Mouse (Mus musculus) cerebellum, postnatal 25 days (tissue): ENCODE measurements at regions not wholly inside any gene's neighbourhood (a gene's known extent, or its start where the extent isn't known, plus 50 kb on each side); places are given as distances from the start of the nearest gene placed in this dataset.

Source experiments
- DNase-seq, 2 experiments: peaks; one replicate each; pipeline ENCODE4 v3.0.0; 2021; ENCODE audit warnings: mixed read lengths in 2 of 2

DNA sequence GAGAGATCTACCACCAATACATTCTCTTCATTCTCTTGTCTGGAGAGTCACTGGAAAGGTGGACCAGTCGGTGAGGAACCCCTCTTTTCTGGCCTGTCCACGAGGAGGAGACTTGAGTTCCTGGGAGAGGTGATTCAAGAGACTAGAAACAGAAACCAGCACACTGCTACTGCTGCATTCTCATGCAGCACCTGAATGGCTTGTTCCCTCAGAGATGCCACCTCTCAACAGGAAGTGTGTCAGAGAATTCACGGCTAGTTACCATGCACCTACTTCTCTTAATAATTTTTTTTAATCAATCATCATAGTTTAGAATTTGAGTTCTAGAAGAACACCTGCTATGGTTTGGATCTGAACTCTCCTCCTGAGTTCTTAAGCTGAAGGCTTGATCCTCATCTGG lies 52.0 kb upstream of the Dynlrb2 start:
- DNase-seq: no peak

DNA sequence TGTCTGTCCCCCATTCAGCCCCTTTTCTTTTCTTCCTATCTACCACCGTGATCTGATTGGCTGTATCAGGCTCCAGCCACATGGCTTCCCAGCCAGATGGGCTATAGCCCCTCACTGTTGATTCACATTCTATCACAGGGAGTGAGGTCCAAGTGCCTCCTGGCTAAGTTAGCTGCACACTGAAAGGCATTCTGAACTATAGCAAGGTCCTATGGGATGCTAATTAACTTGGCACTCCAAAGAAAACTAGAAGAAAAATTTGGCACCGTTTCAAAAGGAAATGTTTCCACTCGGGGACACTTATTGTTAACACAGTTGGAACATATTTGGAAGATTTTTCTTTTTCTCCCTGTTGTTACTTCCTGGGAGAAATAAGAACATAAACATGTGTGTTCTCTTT lies 53.4 kb upstream of the Dynlrb2 start:
- no peak for DNase-seq

DNA sequence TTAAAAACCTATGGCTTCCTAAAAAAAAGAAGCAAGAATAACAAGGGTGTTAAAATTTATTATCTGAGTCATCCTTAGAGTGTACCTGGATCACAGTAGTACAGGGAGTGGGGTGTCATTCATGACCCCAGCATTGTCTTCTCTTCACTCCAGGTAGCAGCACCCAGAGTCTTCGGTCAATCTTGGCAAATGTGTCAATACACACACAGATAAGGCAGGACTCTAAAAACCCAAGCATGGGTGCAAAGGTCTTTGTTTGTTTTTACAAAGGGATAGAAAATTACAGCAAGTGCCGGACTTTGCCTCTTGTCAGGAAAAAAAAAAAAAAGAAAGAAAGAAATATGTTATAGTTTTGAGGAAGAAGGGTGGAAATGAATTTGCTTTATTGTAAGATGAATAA lies 57.3 kb upstream of the Dynlrb2 start:
- DNase-seq: no peak

DNA sequence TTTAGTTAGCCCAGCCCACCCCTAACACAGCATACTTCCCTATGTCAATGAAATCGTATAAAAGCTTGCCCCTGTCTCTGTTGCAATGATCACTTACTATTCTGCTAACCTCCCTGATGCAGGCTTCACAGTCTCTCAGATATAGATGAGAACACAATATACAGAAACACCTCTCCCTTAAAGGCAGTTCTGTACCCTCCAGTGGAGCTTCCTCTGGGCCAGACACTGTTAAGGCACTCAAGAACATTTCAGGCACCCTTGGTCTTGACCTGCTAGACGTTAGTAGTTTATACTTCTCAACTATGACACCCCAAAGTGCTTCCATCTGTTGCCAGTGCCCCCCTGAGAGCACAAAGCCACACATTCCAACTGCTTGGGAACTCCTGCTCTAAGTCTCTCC lies 61.9 kb upstream of the Dynlrb2 start:
- DNase-seq: no peak

DNA sequence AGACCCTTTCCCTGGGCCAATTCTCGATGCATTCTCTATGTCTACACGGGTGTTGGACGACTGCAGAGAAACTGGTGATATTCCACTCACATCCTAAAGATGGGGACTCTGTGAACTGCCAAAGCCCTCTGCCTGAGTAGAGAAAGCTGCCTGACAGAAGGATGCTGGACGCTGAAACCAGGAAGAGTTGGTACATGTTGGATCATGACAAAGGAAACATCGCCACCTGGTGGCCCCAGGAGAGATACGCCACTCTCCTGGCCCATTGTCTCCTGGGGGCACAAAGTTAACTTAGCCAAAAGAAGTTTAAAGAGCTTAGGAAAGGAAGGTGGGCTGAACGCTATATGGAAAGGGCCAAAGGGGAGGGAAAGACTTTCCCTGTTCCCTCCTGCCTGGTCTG lies 65.9 kb upstream of the Dynlrb2 start:
- DNase-seq: peak; percentile 81 to 89

DNA sequence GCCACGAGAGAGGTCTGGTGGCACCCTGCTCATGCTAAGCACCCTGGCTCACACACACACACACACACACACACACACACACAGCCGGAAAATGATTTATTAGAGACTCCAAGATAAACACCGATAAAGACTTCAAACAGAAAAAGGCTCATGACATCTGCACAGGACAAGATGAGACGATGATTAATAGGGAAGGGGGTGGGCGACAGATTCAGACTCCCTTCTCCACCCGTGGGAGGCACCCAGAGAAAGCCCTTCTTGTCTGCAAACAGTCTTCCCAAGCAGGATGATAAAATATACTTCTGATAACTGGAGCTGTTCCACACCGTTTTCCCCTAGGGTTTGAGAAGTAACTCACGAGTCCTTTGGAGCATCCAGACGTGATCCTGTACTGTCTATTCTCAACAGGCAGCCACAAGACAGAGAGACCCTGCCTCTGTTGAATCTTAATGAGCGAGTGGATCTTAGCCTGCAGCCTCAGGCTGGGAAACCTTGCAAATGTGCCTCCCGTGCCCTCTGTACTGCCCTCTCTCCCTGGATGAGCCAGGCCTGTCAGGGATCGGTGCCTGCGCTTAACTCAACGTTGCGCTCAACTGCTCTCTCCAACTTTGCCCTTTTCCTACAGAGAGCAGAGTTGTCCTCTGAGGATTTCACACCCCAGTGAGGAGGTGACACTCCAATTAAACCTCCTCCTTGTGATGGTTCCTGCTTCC lies 69.3 kb upstream of the Dynlrb2 start:
- DNase-seq: no peak

DNA sequence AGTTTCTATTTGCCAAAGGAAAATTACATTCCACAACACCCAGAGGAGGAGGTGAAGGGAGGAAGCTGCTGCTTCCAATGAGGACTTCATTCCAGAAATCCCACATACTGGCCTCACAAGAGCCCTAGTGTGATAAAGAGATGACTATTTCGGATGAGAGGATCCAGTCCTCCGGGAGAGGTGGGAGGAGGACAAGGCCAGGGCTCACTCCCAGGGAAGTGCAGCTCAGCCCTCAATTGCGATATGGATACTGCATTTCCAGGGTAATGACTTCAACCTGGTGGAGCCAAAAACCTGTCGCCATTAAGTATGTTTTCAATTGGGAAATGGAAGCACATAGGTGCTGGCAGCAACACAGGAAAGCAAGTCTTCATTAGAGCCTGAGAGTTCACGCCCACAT lies 74.7 kb upstream of the Dynlrb2 start:
- DNase-seq: no peak

DNA sequence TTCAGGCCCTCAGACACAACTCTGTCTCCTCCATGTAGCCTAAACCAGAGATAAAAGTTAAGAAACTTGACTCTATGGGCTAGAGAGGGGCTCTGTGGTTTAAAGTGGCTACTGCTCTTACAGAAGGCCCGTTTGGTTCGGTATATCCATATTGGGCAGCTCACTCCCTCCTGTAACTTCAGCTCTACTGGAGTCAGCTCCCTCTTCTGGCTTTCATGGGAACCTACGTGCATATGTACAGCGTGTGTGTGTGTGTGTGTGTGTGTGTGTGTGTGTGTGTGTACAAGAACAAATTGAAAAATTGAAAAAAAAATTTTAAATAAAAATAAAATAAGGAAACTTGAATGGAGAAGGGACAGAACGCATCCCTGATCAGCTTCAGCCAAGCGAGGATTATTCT lies 75.1 kb upstream of the Dynlrb2 start:
- DNase-seq: no peak

DNA sequence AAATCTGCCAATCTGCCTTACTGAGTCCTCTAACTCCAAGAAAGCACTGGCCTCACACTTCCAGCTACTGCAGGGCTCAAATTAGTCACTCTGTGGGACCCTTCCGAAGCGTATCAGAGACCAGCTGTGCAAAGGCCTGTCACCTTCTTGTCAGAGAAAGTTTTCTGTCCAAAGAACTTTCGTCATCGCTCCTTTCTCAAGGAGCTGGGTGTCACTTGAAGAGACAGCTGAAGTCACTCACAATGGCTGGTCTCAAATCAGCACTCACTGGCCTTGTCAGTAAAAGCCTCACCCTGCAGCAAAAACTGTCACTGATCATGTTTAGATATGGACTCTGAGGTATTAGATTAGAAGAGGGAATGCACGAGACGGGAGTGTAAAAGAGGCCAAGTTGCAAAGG lies 81.9 kb upstream of the Dynlrb2 start:
- no peak for DNase-seq

DNA sequence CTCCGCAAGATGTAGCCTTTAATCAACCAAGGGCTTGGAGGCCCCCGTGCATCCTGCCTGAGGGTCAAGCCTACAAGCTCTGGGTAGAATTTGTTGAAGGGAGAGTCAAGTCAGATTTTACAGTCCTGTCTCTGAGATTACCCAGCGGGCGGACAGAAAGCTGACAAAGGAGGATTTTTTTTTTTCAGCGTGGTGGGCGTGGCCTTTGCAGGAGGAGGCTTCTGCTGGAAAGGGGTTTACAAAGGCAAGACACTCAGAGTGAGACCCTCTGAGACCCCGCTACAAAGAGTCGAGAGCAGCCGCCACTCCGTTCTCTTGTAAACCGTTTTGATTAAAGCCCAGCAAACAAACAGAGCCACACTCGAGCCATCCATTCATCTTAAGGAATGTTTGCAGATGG lies 92.1 kb upstream of the Dynlrb2 start:
- DNase-seq: no peak

DNA sequence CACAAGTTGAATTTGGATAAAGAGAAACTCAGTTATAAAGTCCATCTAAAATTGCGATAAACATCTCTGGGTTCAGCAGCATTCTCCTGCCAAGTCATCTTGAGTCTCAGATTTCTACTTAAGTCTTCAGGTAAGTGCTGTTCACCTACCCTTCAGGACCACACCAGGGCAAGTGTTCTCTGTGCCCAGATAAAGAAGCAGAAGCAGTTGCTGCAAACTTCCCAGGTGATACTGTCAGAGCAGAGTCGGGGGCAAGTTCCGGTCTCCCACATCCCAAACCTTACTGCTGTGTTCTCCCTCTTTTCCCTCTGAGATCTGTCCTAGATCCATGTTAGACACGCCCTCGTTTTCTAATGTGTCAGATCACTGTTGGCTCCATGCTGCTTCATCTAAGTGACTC lies 94.7 kb upstream of the Dynlrb2 start:
- DNase-seq: no peak

DNA sequence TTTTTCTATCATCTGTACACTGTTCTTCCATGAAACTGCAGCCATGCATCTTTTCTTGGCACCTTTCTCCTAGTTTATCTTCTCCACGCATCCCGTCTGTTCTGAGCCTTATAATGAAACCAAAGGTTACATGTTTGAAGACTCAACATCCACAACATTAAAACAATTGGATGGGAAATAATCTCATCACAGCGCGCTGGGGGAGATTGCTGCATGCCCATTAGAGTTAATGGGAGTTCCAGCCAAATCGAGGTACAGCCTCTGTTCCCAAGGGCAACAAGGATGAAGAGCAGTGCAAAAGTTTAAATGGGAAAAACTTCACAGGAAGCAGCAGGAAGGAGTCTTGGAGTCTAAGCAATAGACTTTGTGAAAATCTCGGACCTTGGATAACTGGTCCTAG lies 95.8 kb upstream of the Dynlrb2 start:
- DNase-seq: no peak

DNA sequence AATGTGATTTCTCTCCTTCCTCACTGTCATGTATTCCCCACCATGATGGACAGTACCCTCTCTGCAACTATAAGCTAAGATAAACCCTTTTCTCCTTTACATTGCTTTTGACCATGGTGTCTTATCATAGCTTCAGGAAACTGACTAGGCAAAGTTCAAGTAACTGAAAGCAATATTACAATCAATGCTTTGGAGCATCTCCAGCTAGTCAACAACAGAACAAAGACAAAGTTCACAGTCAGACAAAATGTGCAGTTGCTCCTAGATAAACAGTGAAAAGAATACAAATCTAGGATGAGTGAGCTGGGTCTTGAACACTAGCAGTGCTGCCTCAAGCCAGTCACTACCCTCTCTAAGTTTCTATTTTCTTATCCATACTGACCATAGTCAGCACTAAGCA lies 100.2 kb upstream of the Dynlrb2 start:
- DNase-seq: no peak

DNA sequence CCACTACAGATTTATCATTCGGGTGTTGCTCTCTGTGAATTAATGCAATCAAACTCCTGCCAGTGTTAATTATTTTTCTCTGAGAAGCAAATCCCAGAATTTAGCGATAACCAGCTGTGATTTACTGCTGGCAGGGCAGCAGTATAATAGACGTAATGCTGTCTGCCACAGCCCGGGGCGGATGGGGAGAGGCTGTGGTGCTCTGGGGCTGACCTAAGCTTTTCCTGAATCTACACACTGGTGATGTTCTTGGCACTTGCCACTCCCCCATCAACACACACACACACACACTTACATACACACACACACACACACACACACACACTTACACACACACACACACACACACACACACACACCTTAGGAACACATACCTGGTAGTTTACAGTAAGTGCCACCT lies 101.4 kb upstream of the Dynlrb2 start:
- no peak for DNase-seq

DNA sequence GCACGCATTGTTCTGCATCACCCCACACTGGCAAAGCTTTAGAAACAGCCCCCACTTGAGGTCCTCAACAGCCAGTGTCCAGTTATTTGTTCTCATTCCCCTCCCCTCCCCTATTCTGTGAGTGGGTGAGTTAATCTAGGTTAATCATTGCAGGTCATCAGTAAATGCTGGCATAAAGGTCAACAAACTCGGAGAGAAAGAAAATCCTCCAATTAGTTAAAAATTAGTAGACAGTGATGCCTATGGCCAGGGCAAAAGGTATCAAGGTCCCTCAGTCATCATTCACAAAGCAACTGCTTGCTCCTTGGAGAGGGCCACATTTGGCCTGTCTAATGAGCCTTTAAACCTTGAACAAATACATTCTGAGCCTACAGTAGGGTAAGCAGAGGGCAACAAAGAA lies 105.3 kb upstream of the Dynlrb2 start:
- no peak for DNase-seq

DNA sequence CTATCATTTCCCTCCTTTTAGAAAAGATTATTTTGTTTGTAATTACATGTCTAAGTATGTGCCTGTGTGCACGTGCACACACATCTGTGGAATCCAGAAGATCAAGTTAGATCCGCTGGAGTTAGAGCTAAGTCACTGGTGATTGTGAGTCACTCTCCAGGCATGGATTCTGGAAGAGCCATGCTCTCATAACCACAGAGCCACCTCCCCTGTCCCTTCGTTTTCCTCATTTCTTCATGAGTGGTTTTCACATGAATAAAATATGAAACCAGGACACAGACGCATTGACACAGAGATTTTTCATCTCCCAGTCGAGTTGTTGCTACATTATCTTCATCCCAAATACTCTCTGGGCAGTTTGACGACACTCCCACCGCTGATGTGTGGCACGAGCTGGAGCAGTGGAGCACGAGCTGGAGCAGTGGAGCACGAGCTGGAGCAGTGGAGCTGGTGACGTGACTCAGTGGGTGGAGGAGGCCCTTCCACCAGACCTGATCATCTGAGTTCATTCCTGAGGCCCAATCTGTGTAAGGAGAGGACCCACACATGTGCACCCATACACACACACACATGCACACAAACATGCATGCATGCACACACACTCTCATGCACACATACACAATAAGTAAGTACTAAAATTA lies 106.1 kb upstream of the Dynlrb2 start:
- DNase-seq: no peak

DNA sequence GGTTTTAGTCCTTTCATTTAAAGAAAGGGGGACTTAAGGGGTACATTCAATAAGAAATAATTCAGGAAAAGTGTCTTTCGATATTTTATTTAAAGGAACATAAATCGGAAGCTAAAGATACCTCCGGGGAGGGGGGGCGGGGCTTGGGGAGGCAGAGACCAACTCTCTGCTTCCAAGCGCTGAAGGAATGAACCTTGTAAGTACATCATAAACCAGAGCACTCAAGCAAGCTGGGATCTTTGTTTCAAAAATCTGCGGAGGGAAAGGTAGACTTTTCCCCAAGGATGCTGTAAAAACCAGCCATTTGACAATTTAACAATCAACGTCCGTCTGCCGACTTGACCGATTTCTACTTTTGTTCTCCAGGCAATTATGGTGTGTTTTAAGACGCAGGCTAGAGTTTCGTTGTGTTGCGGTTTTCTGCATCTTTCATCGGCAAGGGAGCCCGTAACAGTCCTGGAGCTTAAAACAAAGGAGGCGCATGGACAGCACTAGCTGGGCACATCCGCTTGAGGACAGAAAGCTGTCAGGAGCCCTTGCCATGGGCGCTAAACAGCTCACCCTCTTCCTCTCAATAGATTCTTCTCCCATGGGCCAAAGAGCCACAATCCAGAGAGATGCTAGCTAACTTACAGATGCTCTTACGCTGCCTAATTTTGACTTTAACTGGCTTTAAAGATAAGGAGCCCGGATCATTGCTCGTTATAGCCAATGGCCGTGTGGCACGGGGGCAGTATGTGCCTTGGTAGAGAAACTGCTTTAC lies 119.4 kb upstream of the Dynlrb2 start:
- no peak for DNase-seq

DNA sequence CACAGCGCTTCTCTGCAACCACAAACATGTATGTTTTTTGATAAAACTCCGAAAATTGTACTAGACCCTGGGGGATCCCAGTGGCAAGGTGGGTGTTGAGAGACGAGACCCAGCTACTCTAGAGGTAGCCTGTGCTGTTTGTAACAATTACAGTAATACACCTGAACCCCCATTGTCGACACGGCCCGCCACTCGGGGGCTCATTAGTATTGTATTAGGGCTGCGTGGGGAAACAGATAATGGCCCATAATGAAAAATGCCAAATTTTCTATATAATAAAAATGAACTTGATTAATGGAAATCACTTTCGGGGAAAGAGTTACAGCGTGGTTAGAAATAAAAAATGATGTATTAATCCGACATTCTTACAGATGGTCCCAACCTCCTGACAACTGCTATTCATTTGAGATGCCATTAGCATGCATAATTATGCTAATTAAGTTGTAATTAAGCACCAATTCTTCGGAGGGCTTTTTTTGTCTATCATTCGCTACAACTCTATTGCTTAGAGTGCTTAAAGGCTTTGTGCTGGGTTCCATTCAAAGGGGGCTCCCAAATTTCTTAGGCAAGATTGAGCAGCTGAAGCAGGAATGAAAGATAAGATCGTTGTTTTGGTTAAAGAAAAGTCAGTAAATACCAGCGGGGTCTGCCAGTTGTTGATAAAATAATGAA lies 120.2 kb upstream of the Dynlrb2 start:
- DNase-seq: no peak

DNA sequence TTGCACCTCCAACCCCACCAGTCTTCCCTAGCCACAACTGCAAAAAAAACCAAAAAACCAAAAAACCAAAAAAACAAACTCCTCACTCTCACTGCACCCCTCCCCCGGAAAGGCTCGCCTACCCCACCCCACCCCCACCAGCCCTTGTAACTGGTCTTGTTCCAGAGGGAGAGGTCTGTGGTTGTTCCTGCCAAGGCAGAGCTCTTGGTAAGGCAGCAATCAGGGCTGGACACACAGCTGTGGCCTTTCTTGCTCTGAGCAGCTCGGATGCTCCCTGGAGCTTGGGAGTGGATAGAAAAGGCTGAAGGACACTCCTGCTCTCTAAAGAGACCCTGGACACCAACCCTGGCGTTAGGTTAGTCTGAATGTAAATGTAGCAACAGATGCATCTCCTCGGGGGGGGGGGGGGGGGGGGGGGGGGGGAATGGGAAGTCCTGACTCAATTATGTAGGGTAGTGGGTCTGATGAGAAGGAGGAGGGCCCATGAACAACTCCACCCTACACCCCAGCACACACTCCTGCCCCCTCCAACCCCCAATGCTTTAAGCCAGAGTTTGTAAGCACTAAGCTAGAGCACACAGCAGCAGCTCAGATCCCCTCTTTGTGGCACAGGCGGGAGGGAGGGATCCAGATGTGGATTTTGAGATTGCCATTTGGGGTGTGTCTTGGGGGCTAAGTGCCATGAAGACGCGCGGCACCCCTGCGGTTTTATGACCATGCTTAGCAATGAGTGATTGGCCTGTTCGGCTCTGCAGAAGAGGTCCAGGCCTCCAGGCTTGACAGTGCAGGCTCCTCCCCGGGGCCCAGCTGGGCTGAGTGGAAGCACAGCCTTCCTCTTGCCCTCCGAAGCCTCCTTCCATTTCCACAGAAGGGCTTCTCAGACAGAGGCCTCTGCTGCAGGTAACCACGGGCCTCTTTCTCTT lies 121.0 kb upstream of the Dynlrb2 start:
- DNase-seq: no peak

DNA sequence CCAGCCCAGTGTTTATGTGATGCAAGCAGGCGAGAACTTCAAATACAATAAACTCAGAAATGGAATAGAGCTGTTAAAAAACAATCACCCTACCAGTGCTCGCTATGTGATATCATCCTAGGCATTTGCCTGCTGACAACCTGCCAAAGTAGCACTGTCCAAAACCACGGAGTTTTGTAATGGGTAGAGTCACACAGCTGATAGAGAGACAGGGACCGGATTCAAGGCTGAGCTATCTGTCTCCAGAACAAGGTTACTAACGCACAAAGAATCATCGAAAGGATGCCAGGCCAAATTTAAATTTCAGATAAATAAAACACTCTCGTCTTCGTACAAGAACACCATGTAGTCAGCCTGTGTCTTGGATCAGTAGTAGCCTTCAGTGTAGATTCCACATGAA lies 121.7 kb upstream of the Dynlrb2 start:
- DNase-seq: no peak

DNA sequence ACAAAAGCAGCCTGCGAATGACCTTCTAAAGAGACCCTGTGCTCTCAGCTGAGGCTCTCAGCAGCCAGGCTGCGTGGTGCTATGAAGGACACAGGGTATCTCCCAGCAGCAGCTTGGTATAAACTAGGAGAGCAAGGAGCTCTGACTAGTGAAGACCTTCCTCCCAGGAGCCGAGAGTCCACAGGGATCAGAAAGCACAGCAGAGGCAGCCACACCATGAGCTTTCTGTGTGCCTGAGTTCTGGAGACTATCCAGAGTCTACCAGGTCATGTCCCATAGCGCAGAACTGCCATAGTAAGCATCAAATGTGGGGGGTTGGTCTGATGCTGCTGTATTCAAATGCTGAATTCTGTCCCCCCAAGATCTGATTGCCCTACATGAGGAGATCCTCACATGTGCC lies 124.2 kb upstream of the Dynlrb2 start:
- no peak for DNase-seq

DNA sequence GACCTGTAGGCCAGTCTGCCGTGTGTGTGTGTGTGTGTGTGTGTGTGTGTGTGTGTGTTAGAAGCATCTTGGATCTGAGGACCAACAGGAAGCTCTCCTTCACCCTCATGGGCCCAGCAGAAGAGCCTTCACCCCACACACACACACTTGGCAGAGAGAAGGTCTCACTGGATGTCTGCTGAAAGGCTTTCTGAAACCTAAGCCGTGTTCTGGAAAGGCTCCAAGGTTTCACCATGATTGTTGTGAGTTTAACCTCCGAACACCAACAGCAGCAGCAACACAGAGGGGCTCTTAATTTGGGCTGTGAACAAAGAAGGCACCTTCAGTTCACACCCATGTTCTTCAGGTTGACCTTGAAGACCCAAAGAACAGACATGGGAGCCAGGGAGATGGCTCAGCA lies 124.9 kb upstream of the Dynlrb2 start:
- no peak for DNase-seq

DNA sequence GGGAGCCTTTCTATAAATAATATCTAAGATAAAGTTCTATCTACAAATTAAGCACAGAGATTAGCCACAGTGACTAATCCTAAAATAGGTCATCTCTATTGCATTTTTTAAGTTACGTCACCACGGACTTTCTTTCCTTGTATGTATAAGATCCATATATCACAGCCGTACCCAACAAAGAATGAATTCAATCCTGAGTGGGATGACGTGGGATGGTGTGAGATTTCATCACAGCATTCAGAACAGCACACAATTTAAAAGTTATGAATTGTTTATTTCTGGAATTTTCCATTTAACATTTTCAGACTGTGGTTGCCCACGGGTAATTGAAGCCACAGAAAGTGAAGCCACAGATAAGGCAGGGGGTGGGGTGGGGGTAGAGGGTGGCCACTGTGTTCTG lies 129.0 kb upstream of the Dynlrb2 start:
- no peak for DNase-seq
